Mouse (Mus musculus) common myeloid progenitor, adult 5-6 weeks (primary cell): ENCODE measurements around the gene Ceacam3. TPM values are rescaled to one million over a fixed set of nuclear protein-coding genes. Genes with fewer than 3 reads are reported as not detected.
"Not testable (repeated sequence)": the region's sequence is repeated elsewhere in the genome, so short reads cannot be mapped to it uniquely, and the experiment has no call there.

Experiments
- ATAC-seq: replicated peaks from 2 replicates; pipeline ENCODE4 v1.8.0; 2016; ENCODE audit warnings: low read depth, mild to moderate bottlenecking, moderate TSS enrichment, inconsistent platforms; ENCODE audit not compliant: poor library complexity, severe bottlenecking
- total RNA-seq: library from RNA; stranded (forward); fragments of 200-1000, 187-1606 nt; gene quantifications from 2 replicates; pipeline ENCODE4 v1.2.3, GENCODE M21; 2017

Gene Ceacam3
- total RNA-seq = not detected in 2 replicates

DNA sequence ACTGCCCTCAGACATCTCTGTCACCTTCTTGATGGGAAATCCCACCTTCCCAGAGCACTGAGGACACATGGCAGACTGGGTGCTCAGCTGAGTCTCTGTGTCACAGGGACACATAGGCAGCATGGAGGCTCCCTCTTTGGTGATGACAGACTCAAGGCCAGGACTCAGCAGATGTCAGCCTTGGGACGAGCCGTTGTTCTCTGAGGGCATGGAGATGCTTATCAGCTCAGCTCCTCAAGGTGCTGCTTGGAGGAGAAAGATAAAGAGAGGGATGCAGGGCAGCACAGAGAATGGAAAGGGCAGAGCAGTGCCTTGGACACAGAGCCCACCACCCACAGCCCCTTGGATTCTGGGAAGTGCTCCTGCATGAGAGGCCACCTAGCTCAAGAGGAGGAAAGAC lies at the start of gene Ceacam3:
Gene Ceacam3 (plus strand): TSS at position 352 of the 400 bp plus-strand sequence.
- ATAC-seq = no peak

DNA sequence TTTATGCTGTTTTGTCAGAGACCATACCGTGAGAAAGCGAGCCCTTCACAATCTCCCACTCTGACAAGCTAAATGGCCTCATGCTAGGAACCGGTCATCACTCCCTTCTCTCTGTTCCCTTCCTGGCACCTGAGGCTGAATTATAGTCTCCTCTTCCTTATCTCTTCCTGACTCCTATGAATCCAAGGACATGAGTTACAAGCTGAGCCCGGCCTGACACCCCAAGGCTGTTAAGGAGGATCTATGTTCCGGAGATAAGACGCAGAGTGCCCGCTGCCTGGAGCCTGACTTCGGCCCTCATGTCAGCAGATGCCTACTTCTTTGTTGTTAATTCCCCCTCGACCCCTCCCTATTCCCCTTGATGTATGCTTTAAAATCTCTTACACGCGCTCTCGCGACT lies 48.5 kb upstream of the Ceacam3 start:
- ATAC-seq = not testable (repeated sequence)

DNA sequence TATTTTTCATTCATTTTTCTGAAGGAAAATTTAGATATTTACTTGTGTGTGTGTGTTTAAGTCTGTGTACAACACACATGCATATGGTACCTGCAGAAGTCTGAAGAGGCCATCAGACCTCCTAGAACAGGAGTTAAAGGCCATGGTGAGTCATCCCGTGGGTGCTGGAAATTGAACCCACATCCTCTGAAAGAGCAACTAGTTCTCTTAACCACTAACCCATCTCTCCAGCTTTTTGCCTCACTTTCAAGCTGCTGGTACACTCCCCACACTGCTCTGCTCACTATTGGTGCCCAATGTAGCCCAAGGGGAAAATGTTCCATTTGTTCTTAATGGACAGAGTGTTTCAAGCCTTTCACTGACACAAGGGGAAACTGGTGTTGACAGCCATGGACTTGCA lies 14.8 kb upstream of the Ceacam3 start:
- no peak for ATAC-seq

DNA sequence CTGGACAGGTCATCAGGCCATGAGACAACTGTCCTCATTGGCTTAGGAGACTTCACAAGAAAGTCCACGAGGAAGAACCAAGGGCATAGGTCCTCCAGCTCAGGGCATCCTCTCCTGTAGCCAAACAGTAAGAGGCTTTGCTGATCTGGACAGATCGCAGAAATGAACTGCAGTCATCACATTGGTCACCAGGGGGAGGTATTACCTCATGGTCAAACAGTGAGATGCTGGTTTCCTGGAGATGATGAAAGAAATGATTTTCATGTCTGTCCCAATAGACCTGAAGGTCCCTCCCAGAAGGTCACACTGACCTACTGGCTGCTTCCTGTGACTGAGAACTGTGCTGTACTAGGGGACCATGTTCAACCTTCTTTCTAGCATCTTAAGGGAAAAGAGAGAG lies 5.6 kb downstream of the Ceacam3 start:
- ATAC-seq = peak; percentile 54; the same call in 1 of the 2 replicates

DNA sequence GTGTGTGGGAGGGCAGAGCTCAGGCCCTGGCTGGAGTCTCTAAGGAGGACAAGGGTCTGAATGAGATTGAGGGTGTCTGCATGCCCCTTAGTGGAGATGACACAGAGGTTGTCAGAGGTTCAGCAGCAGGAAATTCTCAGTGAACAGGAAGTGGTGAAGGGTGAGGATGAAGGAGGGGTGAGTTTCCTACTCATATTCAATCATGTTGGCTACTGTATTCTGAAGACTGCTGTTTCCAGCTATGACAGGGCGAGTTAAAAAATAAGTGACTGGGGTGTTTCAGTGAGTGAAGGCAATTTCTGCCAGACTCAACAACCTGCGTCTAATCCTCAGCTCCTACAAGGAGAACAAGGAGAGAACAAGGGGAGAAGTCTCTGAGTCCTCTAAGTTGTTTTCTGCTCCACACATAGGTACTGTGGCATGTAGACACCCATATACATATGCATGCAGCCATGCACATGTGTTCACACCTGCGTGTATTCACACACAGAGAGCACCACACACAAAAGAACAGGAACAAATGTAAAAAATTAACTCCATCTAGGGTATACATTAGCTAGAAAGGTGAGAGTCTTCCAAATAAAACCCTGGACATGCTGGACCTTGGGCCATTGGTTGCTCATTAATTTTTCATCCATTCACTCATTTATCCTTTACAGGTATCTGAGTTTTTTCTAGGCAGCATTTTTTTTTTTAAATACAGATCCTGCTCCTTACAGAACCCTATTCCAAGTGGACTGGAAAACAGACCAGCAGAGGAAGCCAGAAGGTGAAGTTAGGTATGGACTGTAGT lies 7.0 kb downstream of the Ceacam3 start:
- no peak for ATAC-seq

DNA sequence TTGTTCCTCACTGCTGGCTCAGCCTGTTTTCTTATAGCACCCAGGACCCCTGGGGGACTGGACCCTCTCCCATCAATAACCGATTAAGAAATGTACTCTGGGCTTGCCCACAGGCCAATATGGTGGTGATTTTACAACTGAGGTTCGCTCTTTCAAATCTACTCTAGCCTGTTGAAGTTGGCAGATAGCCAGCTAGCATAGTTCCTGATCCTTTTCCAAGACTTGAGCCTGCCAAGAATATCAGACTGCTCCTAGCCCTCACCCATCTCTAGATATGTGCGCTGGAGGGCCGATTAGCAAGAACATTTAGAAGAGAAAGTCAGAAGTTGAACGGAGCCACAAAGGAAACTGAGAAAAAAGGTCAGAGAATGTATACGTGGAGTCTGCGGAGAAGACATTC lies 8.9 kb downstream of the Ceacam3 start:
- ATAC-seq = no peak

DNA sequence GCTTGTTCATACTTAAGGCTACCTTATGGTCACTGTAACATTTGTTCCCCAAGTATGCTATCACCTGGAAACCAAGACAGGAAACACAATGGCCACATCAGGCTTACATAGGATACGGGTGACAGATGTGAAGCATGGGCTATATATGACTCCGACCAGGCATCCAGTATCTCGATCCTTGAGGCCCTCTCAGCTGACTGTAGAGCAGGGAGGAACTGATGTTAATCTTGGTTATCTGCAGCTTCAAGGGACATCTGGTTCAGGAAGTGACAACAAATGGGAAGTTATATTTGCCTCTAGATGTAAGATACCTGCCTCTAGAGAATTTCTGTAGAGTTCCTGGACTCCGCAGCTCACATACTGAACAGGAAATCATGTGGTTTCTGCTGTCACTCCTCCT lies 21.7 kb downstream of the Ceacam3 start:
- no peak for ATAC-seq

DNA sequence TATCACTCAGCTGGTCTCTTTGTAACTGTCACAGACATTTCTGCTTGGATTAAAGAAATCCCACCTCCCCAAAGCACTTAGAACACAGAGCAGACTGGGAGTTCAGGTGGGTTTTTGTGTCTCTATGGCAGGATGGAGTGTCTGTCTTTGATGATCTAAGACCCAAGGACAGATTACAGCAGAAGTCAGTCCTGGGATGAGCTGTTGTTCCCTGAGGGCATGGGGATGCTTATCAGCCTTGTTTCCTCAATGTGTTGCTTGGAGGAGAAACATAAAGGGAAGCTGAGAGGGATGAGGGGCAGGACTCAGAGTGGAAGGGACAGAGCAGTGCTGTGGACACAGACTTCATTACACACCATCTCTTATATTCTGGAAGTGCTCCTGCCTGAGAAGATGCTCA lies 53.1 kb downstream of the Ceacam3 start, which contains the start of gene Psg29:
Gene Psg29 (plus strand): TSS at position 301 of the 400 bp plus-strand sequence.
- ATAC-seq = no peak

DNA sequence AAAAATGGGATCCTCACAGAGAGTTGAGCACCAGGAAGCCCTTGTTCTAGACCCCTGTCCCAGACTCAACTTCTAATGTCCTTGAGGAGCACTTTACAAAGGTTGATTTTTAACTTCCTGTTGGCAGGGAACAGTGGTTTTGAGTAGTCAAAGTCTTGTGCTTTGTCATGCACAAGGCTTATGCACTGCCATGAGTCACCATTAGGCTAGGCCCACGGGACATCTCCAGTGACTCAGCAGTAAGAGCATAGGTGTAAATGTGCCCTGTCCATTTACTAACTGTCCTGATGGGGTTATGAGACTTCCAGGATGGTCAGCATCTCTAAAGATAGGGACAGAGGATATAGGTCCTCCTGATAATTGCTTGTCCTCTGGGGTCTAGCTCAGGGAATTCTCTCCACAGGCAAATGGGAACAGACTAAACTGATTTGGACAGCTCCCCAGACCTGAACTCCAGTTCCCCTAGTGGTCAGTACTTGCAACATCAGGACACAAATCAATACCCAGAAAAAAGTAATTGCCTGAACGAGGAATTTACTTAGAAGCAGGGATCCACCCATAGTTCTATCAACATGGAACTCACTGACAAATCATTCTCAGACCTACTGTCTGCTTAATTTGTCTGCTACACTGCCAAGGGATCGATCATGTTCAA lies 55.6 kb downstream of the Ceacam3 start:
- ATAC-seq = no peak

Other genes starting within 250 kb of the Ceacam3 start
- gene Ptgir, start 243.8 kb upstream of the Ceacam3 start, total RNA-seq = 0.10 and 0.73 TPM in 2 replicates
- gene Calm3, start 226.2 kb upstream of the Ceacam3 start, total RNA-seq = 512 and 545 TPM in 2 replicates
- gene Pnmal2, start 205.6 kb upstream of the Ceacam3 start, total RNA-seq = not detected in 2 replicates
- 0.09 TPM in 1 of 2 replicates, not detected in the other for gene Pnmal1, start 190.6 kb upstream of the Ceacam3 start, total RNA-seq
- 0.37 TPM in 1 of 2 replicates, not detected in the other for gene Gm42372, start 167.2 kb upstream of the Ceacam3 start, total RNA-seq
- 6.5 and 8.2 TPM in 2 replicates for gene Ccdc8, start 157.6 kb upstream of the Ceacam3 start, total RNA-seq
- 75.0 and 99.0 TPM in 2 replicates for gene Ppp5c, start 122.4 kb upstream of the Ceacam3 start, total RNA-seq
- gene Hif3a, start 87.9 kb upstream of the Ceacam3 start, total RNA-seq = 0.82 and 2.2 TPM in 2 replicates
- 1.0 TPM in 1 of 2 replicates, not detected in the other for gene Psg16, start 76.2 kb upstream of the Ceacam3 start, total RNA-seq
- not detected in 2 replicates for gene Psg29, start 53.2 kb downstream of the Ceacam3 start, total RNA-seq